Mouse (Mus musculus) kidney, adult 9 months (tissue): ENCODE measurements around the gene Swap70.
A peak's percentile ranks its signal among the peaks of the same experiment; 100 is the strongest.

ENCODE experiments used
- DNase-seq: peaks from one replicate; pipeline ENCODE4 v3.0.0; 2022

Gene Swap70

GRCm38 (mm10) chr7:110313392-110314055 is 92.0 kb downstream of the Swap70 start:
- DNase-seq: no peak

- no peak for DNase-seq
Measured at GRCm38 (mm10) chr7:110314401-110314890, 92.9 kb downstream of the Swap70 start.

- peak; percentile 41 for DNase-seq
Measured at GRCm38 (mm10) chr7:110315352-110315751, 93.8 kb downstream of the Swap70 start.

GRCm38 (mm10) chr7:110317412-110317811 is 95.9 kb downstream of the Swap70 start:
- DNase-seq: no peak

GRCm38 (mm10) chr7:110318971-110319519 is 97.5 kb downstream of the Swap70 start:
- no peak for DNase-seq

- DNase-seq: no peak
Measured at GRCm38 (mm10) chr7:110321106-110321505, 99.6 kb downstream of the Swap70 start.

GRCm38 (mm10) chr7:110324852-110325251 is 103.3 kb downstream of the Swap70 start:
- DNase-seq: no peak

- no peak for DNase-seq
Measured at GRCm38 (mm10) chr7:110325381-110326110, 104.0 kb downstream of the Swap70 start.
